Mouse (Mus musculus): ENCODE measurements around the gene Tatdn3. TPM values are rescaled to one million over a fixed set of nuclear protein-coding genes. Genes with fewer than 3 reads are reported as not detected.

Tatdn3 gene
- total RNA-seq (2023): 11.1 TPM

DNA sequence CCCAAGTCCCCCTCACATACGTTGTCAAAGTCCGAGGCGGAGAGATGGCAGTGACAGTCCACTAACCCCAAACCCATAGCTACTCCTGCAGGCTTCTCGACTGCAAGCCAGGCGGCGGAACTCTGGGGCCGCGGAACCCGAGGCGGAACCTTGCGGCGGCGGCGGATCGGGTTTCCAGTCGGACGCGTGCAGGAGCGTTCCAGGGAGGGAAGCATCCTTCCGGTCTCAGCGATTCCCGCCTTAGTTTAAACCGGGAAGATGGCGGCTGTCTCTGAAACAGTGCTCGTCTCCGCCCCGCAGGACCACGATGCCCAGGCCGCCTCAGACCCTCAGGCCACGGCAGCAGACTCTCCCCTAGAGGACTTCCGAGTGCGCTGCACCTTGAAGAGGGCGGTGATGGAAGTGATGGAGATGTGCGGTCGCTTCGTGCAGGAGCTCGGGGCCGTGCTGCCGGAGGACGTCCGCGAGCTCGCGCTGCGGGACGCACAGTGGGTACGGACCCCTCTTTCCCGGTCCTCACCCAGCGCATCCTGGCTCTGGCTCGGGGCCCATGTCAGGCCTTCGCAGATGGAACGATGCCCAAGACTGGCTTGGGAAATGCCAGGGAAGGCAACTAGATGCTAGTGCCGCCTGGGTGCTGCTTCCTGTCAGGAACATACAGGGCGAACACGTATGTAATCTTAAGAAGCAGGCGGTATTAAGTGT lies at the start of gene Tatdn3, which contains the start of gene Nsl1:
TSS of gene Tatdn3 (minus strand) at position 152 of the 705 bp plus-strand sequence.
TSS of gene Nsl1 (plus strand) at position 232 of the 705 bp plus-strand sequence.

DNA sequence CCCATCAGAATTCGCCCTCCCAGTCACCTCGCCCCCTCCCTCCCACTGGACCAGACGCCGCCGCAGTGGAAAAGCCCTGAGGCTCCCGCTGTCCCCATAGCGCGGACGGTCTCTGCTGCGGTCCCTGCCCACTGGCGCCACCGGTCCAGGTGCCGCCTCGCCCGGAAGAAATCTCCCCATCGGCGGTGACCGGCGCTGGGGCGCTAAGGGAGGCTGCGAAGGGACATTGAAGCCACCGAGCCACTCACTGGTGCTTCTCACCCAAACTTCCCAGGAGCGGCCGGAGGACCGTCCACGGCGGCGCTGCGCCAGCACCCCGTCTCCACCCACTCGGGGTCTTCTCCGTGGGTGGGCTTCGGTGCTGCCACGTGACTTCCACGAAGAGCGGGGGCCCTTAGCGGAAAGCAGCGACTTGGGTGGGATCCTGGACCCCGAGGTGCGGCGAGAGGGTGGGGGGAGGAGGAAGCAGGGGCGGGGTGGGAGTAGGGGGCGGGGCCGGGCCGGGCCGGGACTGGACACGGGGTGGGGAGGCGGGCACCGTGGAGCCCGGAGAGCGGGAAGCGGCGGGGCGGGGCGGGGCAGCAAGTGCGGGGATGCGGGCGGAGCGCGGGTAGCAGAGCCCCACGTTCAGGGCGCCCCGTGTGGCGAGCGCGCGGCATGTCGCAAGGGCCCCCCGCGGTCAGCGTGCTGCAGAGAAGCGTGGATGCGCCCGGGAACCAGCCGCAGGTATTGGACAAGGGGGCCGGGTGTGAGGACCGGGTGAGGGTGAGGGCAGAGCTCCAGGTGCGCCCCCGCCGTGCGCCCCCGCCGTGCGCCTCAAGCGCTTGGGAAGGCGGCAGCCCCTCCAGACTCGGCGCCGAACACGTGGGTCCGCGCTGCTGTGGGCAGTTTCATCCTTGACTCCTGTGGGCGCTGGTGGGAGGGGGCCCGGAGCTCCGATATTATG lies 35.3 kb upstream of the Tatdn3 start, which contains the start of gene Batf3:
TSS of gene Batf3 (plus strand) at position 46 of the 946 bp plus-strand sequence.

GRCm38 (mm10) chr1:191036554-191037334 lies 26.0 kb downstream of the Tatdn3 start, which contains the start of gene Spata45:
TSS of gene Spata45 (plus strand) at chr1:191036639.

GRCm38 (mm10) chr1:191026021-191026713 lies 36.6 kb downstream of the Tatdn3 start, which contains the start of gene Flvcr1:
TSS of gene Flvcr1 (minus strand) at chr1:191026158.

Other genes starting within 250 kb of the Tatdn3 start
- 16.3 TPM for gene Rps6kc1, start 151.2 kb downstream of the Tatdn3 start, total RNA-seq (2023)
- gene Angel2, start 137.8 kb downstream of the Tatdn3 start, total RNA-seq (2023): 63.3 TPM
- not detected for gene Vash2, start 83.6 kb downstream of the Tatdn3 start, total RNA-seq (2023)
- 32.1 TPM for gene Flvcr1, start 36.8 kb downstream of the Tatdn3 start, total RNA-seq (2023)
- gene Spata45, start 26.3 kb downstream of the Tatdn3 start, total RNA-seq (2023): not detected
- 0.70 TPM for gene Nsl1, start 80 bp upstream of the Tatdn3 start, total RNA-seq (2023)
- gene Batf3, start 34.9 kb upstream of the Tatdn3 start, total RNA-seq (2023): not detected
- not detected for gene Fam71a, start 101.9 kb upstream of the Tatdn3 start, total RNA-seq (2023)
- 43.6 TPM for gene Atf3, start 155.1 kb upstream of the Tatdn3 start, total RNA-seq (2023)

All from CD4-positive naive resting alpha-beta T cell, adult 76 days (primary cell).